Mouse (Mus musculus) embryonic facial prominence, embryonic 13.5 days (tissue): ENCODE measurements around the gene Lpcat4. TPM values are rescaled to one million over a fixed set of nuclear protein-coding genes. Genes with fewer than 3 reads are reported as not detected.
A peak's percentile ranks its signal among the peaks of the same experiment; 100 is the strongest.
"Not testable (repeated sequence)": the region's sequence is repeated elsewhere in the genome, so short reads cannot be mapped to it uniquely, and the experiment has no call there.

Experiments
- ATAC-seq: fragments of 200-750 bp; cut with Nextera tagmentation; 2 replicates; pipeline ENCODE4 v1.8.0; 2017; ENCODE audit warnings: low read depth; ENCODE audit not compliant: insufficient number of reproducible peaks, insufficient read depth, low FRiP score, low TSS enrichment
- H3K27ac ChIP-seq: fragments of 300-500 bp; sonication (generic); 2 replicates; pipeline ENCODE4 v1.5.1; 2015; ENCODE audit warnings: moderate library complexity, mild to moderate bottlenecking, inconsistent platforms
- H3K27me3 ChIP-seq: fragments of 300-500 bp; sonication (generic); 2 replicates; pipeline ENCODE4 v1.6.1; 2015; ENCODE audit warnings: mild to moderate bottlenecking, inconsistent platforms
- H3K36me3 ChIP-seq: fragments of 300-500 bp; sonication (generic); 2 replicates; pipeline ENCODE4 v1.6.1; 2015; ENCODE audit warnings: mild to moderate bottlenecking, inconsistent platforms
- H3K4me1 ChIP-seq: fragments of 300-500 bp; sonication (generic); 2 replicates; pipeline ENCODE4 v1.6.1; 2015; ENCODE audit warnings: inconsistent platforms
- H3K4me2 ChIP-seq: fragments of 300-500 bp; sonication (generic); 2 replicates; pipeline ENCODE4 v1.6.1; 2015; ENCODE audit warnings: moderate library complexity, mild to moderate bottlenecking, inconsistent platforms
- H3K4me3 ChIP-seq: fragments of 300-500 bp; sonication (generic); 2 replicates; pipeline ENCODE4 v1.5.1; 2015; ENCODE audit warnings: mild to moderate bottlenecking, inconsistent platforms
- H3K9ac ChIP-seq: fragments of 300-500 bp; sonication (generic); 2 replicates; pipeline ENCODE4 v1.6.1; 2015; ENCODE audit warnings: mild to moderate bottlenecking, inconsistent platforms
- H3K9me3 ChIP-seq: fragments of 300-500 bp; sonication (generic); 2 replicates; pipeline ENCODE4 v1.6.1; 2016; ENCODE audit warnings: inconsistent platforms
- WGBS: fragments of 180-500 bp; shearing (Covaris S2); methylation state at CpG from one replicate; pipeline ENCODE4 v1.1.7; 2015; ENCODE audit warnings: mixed read lengths; 5-methylcytosine and 5-hydroxymethylcytosine counted together
- polyA plus RNA-seq: library from polyadenylated mRNA; unstranded; fragments of >200 nt; fragmentation: Nextera tagmentation; extraction: Ambion mirVana; gene quantifications from 2 replicates; pipeline ENCODE4 v1.2.1, GENCODE M21; 2015

Gene Lpcat4
- polyA plus RNA-seq, 1 experiment from 2014 or later, result 15.3 TPM

DNA sequence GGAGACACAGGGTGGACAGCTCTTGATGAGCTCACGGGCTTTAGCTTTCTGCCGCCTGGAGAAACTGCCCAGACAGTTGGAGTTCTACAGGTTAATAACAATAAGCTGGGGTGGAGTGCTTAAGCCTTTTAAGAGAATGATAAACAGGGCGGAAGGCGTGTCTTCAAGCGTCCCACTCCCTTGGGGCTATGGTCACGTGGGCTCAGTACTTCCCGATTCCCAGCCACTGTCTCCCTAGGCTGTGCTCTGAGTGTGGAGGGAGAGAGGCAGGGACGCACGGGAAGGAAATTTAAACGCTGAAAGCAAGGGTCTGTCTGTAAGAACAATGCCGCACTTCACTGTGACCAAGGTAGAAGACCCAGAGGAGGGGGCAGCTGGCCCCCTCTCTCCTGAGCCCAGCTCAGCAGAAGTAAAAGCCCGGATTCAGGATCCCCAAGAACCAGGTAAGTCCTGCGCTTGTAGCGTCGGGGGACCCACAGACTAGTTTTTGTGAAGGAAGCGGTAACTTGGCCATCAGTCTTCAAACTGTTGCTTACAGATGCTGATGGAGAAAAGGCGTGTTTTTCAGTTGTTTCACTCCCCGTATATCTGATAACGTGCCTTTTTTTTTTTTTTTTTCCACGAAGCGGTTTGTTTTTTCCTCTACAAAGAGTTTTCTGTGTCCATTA is 45.2 kb downstream of the Lpcat4 start:
- H3K4me2 ChIP-seq, result peak overlapping the region; percentile 80
- H3K36me3 ChIP-seq, result no peaks in the 10 kb centered on the region
- no peak overlapping the region for H3K27ac ChIP-seq
- H3K9me3 ChIP-seq, result no peaks in the 10 kb centered on the region
- WGBS, result under 1% methylated on average over 21 of the region's 21 CpGs
- ATAC-seq, result peak; percentile 59; the same call in 1 of the 2 replicates
- no peaks in the 10 kb centered on the region for H3K27me3 ChIP-seq
- H3K4me3 ChIP-seq, result peak overlapping the region; percentile 47
- 0 out of 2 replicates have a peak, but pooled peaks cover 3% of the 10 kb centered on the region for H3K4me1 ChIP-seq
- H3K9ac ChIP-seq, result peak overlapping the region; percentile 69

GRCm38 (mm10) chr2:112285031-112285390 is 45.7 kb downstream of the Lpcat4 start:
- H3K4me2 ChIP-seq, result peak overlapping the region; percentile 80
- no peak overlapping the region for H3K9ac ChIP-seq
- no peaks in the 10 kb centered on the region for H3K36me3 ChIP-seq
- no peaks in the 10 kb centered on the region for H3K9me3 ChIP-seq
- H3K4me3 ChIP-seq, result peak overlapping the region; percentile 47
- no peak for ATAC-seq
- H3K27me3 ChIP-seq, result no peaks in the 10 kb centered on the region
- 48% methylated on average over 6 of the region's 6 CpGs for WGBS
- no peak overlapping the region for H3K27ac ChIP-seq
- H3K4me1 ChIP-seq, result 0 out of 2 replicates have a peak, but pooled peaks cover 3% of the 10 kb centered on the region

DNA sequence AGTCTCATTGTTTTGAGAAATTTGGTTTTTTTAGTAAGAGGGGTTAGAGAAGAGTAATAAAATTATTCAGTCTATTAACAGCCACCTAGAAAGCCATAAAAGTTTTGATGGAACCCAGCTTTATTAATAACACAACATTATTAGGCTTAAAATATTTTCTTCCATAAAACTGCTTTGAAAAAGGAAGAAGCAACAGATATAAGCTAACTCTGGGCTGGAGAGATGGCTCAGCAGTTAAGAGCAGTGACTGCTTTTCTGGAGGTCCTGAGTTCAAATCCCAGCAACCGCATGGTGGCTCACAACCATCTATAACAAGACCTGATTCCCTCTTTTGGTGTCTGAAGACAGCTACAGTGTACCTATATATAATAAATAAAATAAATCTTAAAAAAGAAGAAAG is 46.8 kb downstream of the Lpcat4 start:
- WGBS, result 98% methylated on average over 1 of the region's 1 CpGs
- H3K27me3 ChIP-seq, H3K9ac ChIP-seq, ATAC-seq, H3K36me3 ChIP-seq, H3K4me2 ChIP-seq, H3K4me1 ChIP-seq, H3K9me3 ChIP-seq, H3K27ac ChIP-seq, H3K4me3 ChIP-seq: not testable (repeated sequence)

DNA sequence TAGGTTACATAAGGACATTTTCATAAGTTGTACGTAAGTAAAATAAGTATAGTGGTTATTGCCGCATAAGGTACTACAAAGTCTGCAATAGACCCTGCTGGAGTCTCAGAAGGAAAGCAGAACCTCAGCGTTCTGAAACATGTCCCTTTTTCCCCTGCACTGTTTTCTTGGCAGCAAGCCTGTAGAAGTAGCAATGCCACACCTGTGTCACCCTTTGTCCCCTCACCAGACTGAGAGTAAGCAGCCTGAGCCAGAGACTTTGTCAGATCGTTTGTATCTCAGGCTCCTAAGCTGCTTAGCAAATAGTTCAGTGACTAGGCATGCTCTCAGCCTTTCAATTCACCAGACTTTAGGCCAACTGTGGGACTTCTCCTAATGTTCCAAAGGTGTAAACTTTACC is 47.8 kb downstream of the Lpcat4 start:
- Histone ChIP-seq H3K36me3 (no peaks in the 10 kb centered on the region), H3K27ac (no peak overlapping the region), H3K27me3 (no peaks in the 10 kb centered on the region), H3K4me1 (0 out of 2 replicates have a peak, but pooled peaks cover 3% of the 10 kb centered on the region), H3K4me2 (no peak overlapping the region), H3K9ac (no peak overlapping the region), H3K9me3 (no peaks in the 10 kb centered on the region), H3K4me3 (no peak overlapping the region)
- no peak for ATAC-seq
- WGBS, result 71% methylated on average over 4 of the region's 4 CpGs

- H3K36me3 ChIP-seq, result no peaks in the 10 kb centered on the region
- no peaks in the 10 kb centered on the region for H3K9me3 ChIP-seq
- WGBS, result 85% methylated on average over 3 of the region's 3 CpGs
- H3K27ac ChIP-seq, result no peak overlapping the region
- no peak overlapping the region for H3K4me3 ChIP-seq
- no peak overlapping the region for H3K9ac ChIP-seq
- ATAC-seq, result no peak
- no peaks in the 10 kb centered on the region for H3K4me1 ChIP-seq
- H3K4me2 ChIP-seq, result no peak overlapping the region
- no peaks in the 10 kb centered on the region for H3K27me3 ChIP-seq
Measured at GRCm38 (mm10) chr2:112289507-112289906, 50.2 kb downstream of the Lpcat4 start.

- no peak for ATAC-seq
- H3K27me3 ChIP-seq, result no peaks in the 10 kb centered on the region
- H3K4me2 ChIP-seq, result no peak overlapping the region
- no peak overlapping the region for H3K4me3 ChIP-seq
- no peak overlapping the region for H3K9ac ChIP-seq
- no peaks in the 10 kb centered on the region for H3K9me3 ChIP-seq
- WGBS, result 90% methylated on average over 2 of the region's 2 CpGs
- no peaks in the 10 kb centered on the region for H3K36me3 ChIP-seq
- no peak overlapping the region for H3K27ac ChIP-seq
- no peaks in the 10 kb centered on the region for H3K4me1 ChIP-seq
Measured at GRCm38 (mm10) chr2:112292823-112293222, 53.6 kb downstream of the Lpcat4 start.

DNA sequence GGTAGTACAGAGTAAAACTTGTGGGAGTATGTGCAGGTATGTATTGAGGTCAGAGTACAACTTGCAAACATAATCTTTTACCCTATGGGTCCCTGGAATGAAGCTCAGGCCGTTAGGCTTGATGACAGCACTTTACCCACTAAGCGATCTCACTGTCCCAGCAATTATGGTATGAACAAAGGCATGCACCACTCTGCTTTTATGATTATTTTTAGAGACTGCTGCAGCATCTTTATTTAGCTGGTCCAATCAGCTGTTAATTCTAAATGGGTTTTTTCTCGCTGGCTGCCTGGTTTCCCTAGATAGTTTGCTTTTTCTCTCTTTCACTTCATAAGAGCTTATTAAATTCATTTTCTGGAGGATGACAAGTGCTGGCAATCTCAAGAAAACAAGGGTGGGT is 56.9 kb downstream of the Lpcat4 start:
- Histone ChIP-seq H3K27ac (no peak overlapping the region), H3K4me3 (no peak overlapping the region)
- WGBS, result 86% methylated on average over 3 of the region's 3 CpGs

More for the DNA sequence above, 56.9 kb downstream of the Lpcat4 start:
- Histone ChIP-seq H3K36me3 (no peaks in the 10 kb centered on the region), H3K9me3 (no peaks in the 10 kb centered on the region), H3K4me1 (no peaks in the 10 kb centered on the region), H3K4me2 (no peak overlapping the region), H3K9ac (no peak overlapping the region), H3K27me3 (no peaks in the 10 kb centered on the region)
- ATAC-seq, result no peak

Other genes starting within 250 kb of the Lpcat4 start
- gene Olfr1309, start 249.2 kb upstream of the Lpcat4 start, polyA plus RNA-seq, result not detected in 2 replicates
- not detected in 2 replicates for gene Olfr1310, start 226.8 kb upstream of the Lpcat4 start, polyA plus RNA-seq
- gene Olfr1311, start 215.1 kb upstream of the Lpcat4 start, polyA plus RNA-seq, result not detected in 2 replicates
- not detected in 2 replicates for gene Olfr1312, start 189.2 kb upstream of the Lpcat4 start, polyA plus RNA-seq
- gene Olfr1313, start 161.6 kb upstream of the Lpcat4 start, polyA plus RNA-seq, result not detected in 2 replicates
- gene Olfr1314, start 142.7 kb upstream of the Lpcat4 start, polyA plus RNA-seq, result not detected in 2 replicates
- not detected in 2 replicates for gene Olfr1315-ps1, start 124.0 kb upstream of the Lpcat4 start, polyA plus RNA-seq
- not detected in 2 replicates for gene Olfr1316, start 104.5 kb upstream of the Lpcat4 start, polyA plus RNA-seq
- gene Olfr1317, start 99.1 kb upstream of the Lpcat4 start, polyA plus RNA-seq, result not detected in 2 replicates
- gene Olfr1318, start 85.3 kb upstream of the Lpcat4 start, polyA plus RNA-seq, result not detected in 2 replicates
- not detected in 2 replicates for gene Nutm1, start 19.8 kb downstream of the Lpcat4 start, polyA plus RNA-seq
- gene Nop10, start 22.5 kb downstream of the Lpcat4 start, polyA plus RNA-seq, result 196 and 214 TPM in 2 replicates
- gene Slc12a6, start 26.4 kb downstream of the Lpcat4 start, polyA plus RNA-seq, result 11.0 and 11.9 TPM in 2 replicates
- gene Gm21985, start 26.8 kb downstream of the Lpcat4 start, polyA plus RNA-seq, result not detected in 2 replicates
- 104 and 111 TPM in 2 replicates for gene Emc4, start 128.6 kb downstream of the Lpcat4 start, polyA plus RNA-seq
- gene Katnbl1, start 139.7 kb downstream of the Lpcat4 start, polyA plus RNA-seq, result 46.6 and 47.7 TPM in 2 replicates
- 14.9 and 15.8 TPM in 2 replicates for gene Emc7, start 215.5 kb downstream of the Lpcat4 start, polyA plus RNA-seq
- gene Chrm5, start 241.3 kb downstream of the Lpcat4 start, polyA plus RNA-seq, result not detected in 2 replicates